Mouse (Mus musculus) heart, embryonic 12.5 days (tissue): ENCODE measurements around the gene Tbc1d16. TPM values are rescaled to one million over a fixed set of nuclear protein-coding genes. Genes with fewer than 3 reads are reported as not detected.
"Not testable (repeated sequence)": the region's sequence is repeated elsewhere in the genome, so short reads cannot be mapped to it uniquely, and the experiment has no call there.

Experiments used
- ATAC-seq: fragments of 200-750 bp; cut with Nextera tagmentation; 2 replicates; pipeline ENCODE4 v1.8.0; 2017; ENCODE audit warnings: moderate TSS enrichment, moderate library complexity; ENCODE audit not compliant: insufficient number of reproducible peaks, low FRiP score
- H3K27ac ChIP-seq: fragments of 300-500 bp; sonication (generic); 2 replicates; pipeline ENCODE4 v1.5.1; 2016; ENCODE audit warnings: mild to moderate bottlenecking, moderate library complexity; ENCODE audit not compliant: poor library complexity, severe bottlenecking
- H3K27me3 ChIP-seq: fragments of 300-500 bp; sonication (generic); replicated peaks from 2 replicates; pipeline ENCODE4 v1.6.1; 2016; ENCODE audit warnings: mild to moderate bottlenecking, moderate library complexity
- H3K36me3 ChIP-seq: fragments of 300-500 bp; sonication (generic); 2 replicates; pipeline ENCODE4 v1.6.1; 2016; ENCODE audit warnings: mild to moderate bottlenecking, moderate library complexity
- H3K4me1 ChIP-seq: fragments of 300-500 bp; sonication (generic); replicated peaks from 2 replicates; pipeline ENCODE4 v1.6.1; 2016; ENCODE audit warnings: mild to moderate bottlenecking
- H3K4me2 ChIP-seq: fragments of 300-500 bp; sonication (generic); 2 replicates; pipeline ENCODE4 v1.6.1; 2016; ENCODE audit warnings: mild to moderate bottlenecking, moderate library complexity
- H3K4me3 ChIP-seq: fragments of 300-500 bp; sonication (generic); 2 replicates; pipeline ENCODE4 v1.5.1; 2016; ENCODE audit warnings: mild to moderate bottlenecking
- H3K9ac ChIP-seq: fragments of 300-500 bp; sonication (generic); 2 replicates; pipeline ENCODE4 v1.6.1; 2016; ENCODE audit warnings: mild to moderate bottlenecking, moderate library complexity
- H3K9me3 ChIP-seq: fragments of 300-500 bp; sonication (generic); replicated peaks from 2 replicates; pipeline ENCODE4 v1.6.1; 2016; ENCODE audit warnings: mild to moderate bottlenecking, moderate library complexity
- WGBS: fragments of 180-500 bp; shearing (Covaris S2); methylation state at CpG from one replicate; pipeline ENCODE4 v1.1.7; 2016; 5-methylcytosine and 5-hydroxymethylcytosine counted together
- polyA plus RNA-seq: library from polyadenylated mRNA; unstranded; fragments of >200 nt; fragmentation: Nextera tagmentation; extraction: Ambion mirVana; gene quantifications from 2 replicates; pipeline ENCODE4 v1.2.1, GENCODE M21; 2016

Gene Tbc1d16
- polyA plus RNA-seq, 1 experiment from 2014 or later = 7.5 TPM

DNA sequence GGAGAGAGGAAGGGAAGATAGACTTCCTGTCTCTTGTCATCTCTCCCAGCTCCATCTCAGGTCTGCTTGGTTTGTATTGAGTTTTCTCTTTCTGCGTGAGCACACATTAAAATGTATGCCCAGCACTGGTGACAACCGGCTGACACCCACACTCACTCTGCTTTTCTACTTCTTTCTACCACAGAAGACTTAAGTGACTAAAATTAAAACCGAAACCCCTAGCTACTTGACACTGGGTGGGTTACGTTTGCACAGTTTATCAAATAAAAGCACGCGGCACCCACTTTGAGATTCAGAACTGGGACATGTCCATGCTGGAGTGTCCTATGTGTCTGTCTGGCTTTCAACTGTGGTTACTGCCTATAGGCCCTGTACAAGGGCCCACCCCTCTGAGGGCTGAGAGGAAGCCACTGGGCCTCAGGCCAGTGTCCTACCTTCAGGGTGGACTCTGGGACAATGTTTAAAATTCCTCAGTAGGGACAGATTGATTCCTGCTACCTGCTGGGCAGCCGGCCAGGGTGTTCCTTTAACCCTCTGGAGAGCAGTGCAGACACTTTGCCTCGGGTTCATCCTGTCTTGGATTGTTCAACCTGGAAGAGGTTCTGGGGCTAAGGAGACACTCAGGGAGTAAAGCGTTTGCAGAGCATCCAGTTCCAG is 118.8 kb downstream of the Tbc1d16 start:
- no peak overlapping the region for H3K9ac ChIP-seq
- H3K27me3 ChIP-seq = peaks cover 10% of the 10 kb centered on the region; the same call in 1 of the 2 replicates
- no peak for ATAC-seq
- no peaks in the 10 kb centered on the region for H3K36me3 ChIP-seq
- H3K4me1 ChIP-seq = peaks cover 20% of the 10 kb centered on the region
- no peak overlapping the region for H3K4me2 ChIP-seq
- WGBS = 70% methylated on average over 9 of the region's 9 CpGs
- H3K27ac ChIP-seq = no peak overlapping the region
- H3K9me3 ChIP-seq = 0 out of 2 replicates have a peak, but pooled peaks cover 7% of the 10 kb centered on the region
- no peak overlapping the region for H3K4me3 ChIP-seq

- Histone ChIP-seq H3K27ac (no peak overlapping the region), H3K9me3 (0 out of 2 replicates have a peak, but pooled peaks cover 7% of the 10 kb centered on the region), H3K4me3 (no peak overlapping the region), H3K4me2 (no peak overlapping the region), H3K36me3 (no peaks in the 10 kb centered on the region), H3K9ac (no peak overlapping the region), H3K4me1 (peaks cover 20% of the 10 kb centered on the region), H3K27me3 (peaks cover 10% of the 10 kb centered on the region; the same call in 1 of the 2 replicates)
- WGBS = 71% methylated on average over 10 of the region's 10 CpGs
- no peak for ATAC-seq
Observed at GRCm38 (mm10) chr11:119108573-119109263, 119.6 kb downstream of the Tbc1d16 start.

DNA sequence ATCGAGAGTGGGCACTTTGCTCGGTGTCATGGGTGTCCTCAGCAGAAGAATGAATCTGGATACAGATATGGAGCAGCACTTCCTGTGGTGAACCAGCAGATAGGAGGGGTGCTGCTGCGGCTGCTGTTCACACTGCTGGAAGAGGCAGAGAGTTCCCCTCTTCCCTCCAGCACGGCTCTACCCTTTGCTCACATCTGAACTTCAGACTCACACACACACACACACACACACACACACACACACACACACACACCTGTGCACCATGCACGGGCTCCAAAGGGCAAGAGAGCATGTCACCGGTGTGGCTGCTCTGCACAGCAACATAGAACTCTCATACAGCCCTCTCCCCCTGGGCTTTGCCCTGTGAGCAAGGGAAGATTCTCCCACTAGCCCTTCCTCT is 122.0 kb downstream of the Tbc1d16 start:
- Histone ChIP-seq H3K27ac (peak overlapping the region; percentile 53; the same call in 1 of the 2 replicates), H3K36me3 (no peaks in the 10 kb centered on the region), H3K27me3 (peaks cover 10% of the 10 kb centered on the region; the same call in 1 of the 2 replicates), H3K4me3 (no peak overlapping the region), H3K9me3 (no peaks in the 10 kb centered on the region), H3K9ac (peak overlapping the region; percentile 30; the same call in 1 of the 2 replicates), H3K4me2 (peak overlapping the region; percentile 52; the same call in 1 of the 2 replicates), H3K4me1 (peaks cover 24% of the 10 kb centered on the region)
- WGBS = 23% methylated on average over 6 of the region's 6 CpGs
- peak; percentile 38 for ATAC-seq

DNA sequence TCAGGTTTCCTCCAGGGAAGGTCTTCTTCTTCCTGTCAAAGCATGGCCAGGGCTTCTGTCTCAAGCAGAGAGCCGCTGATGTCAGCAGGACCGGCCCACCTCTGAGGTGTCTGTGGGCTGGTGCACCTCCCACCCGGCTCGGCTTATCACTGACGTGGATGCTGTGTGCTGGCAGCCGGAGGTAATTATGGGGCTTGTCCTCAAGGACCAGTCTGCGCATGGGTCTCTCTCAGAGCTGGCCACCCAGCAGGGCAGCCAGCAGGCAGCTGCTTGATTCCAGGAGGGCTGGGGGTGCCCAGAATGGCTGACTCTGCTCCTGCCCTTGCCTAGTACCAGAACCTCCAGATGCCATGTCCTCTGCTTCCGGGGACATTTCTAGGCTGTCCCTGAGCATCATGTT is 122.6 kb downstream of the Tbc1d16 start:
- WGBS = 13% methylated on average over 8 of the region's 8 CpGs
- Histone ChIP-seq H3K27me3 (peaks cover 10% of the 10 kb centered on the region; the same call in 1 of the 2 replicates), H3K4me3 (peak overlapping the region; percentile 5; the same call in 1 of the 2 replicates), H3K27ac (peak overlapping the region; percentile 53; the same call in 1 of the 2 replicates), H3K9me3 (no peaks in the 10 kb centered on the region), H3K4me1 (peaks cover 24% of the 10 kb centered on the region), H3K9ac (peak overlapping the region; percentile 34; the same call in 1 of the 2 replicates), H3K36me3 (no peaks in the 10 kb centered on the region), H3K4me2 (peak overlapping the region; percentile 52)
- ATAC-seq = peak; percentile 44; the same call in 1 of the 2 replicates

DNA sequence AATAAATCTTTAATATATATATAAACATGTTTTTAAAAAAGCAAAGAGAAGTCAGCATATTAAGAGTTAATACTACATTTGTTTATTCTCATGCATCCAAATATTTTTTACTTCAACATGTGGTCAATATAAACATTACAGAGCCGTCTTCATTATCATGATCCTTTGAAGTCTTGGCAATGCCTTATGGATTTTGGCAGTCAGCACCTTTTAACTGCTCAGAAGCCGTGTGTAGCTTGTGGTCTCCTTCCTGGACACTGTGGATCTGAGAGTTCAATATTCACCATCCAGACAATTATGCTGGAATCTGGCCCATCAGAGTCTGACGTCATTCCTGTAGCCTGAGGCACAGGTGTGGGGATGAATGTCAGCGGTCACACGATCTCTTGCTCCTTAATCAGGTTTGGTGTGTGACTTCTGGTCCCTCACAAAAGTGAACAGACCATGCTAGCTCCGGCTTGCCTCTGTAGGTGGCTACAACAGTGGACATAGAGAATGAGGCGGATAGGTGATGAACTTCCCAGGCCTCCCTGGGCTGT is 123.2 kb downstream of the Tbc1d16 start:
- Histone ChIP-seq H3K4me3 (no peak overlapping the region), H3K27me3 (peaks cover 10% of the 10 kb centered on the region; the same call in 1 of the 2 replicates), H3K27ac (no peak overlapping the region), H3K9me3 (no peaks in the 10 kb centered on the region), H3K4me2 (peak overlapping the region; percentile 52), H3K36me3 (no peaks in the 10 kb centered on the region), H3K4me1 (peaks cover 24% of the 10 kb centered on the region), H3K9ac (0 out of 2 replicates have a peak overlapping the region, but pooled peaks have one; percentile 34)
- WGBS = 61% methylated on average over 7 of the region's 7 CpGs
- ATAC-seq = no peak

- no peaks in the 10 kb centered on the region for H3K36me3 ChIP-seq
- H3K9ac ChIP-seq = no peak overlapping the region
- 76% methylated on average over 3 of the region's 3 CpGs for WGBS
- H3K27ac ChIP-seq = no peak overlapping the region
- no peak overlapping the region for H3K4me3 ChIP-seq
- peaks cover 12% of the 10 kb centered on the region; the same call in 1 of the 2 replicates for H3K27me3 ChIP-seq
- no peak for ATAC-seq
- peaks cover 24% of the 10 kb centered on the region for H3K4me1 ChIP-seq
- no peaks in the 10 kb centered on the region for H3K9me3 ChIP-seq
- no peak overlapping the region for H3K4me2 ChIP-seq
Observed at GRCm38 (mm10) chr11:119103991-119104390, 124.3 kb downstream of the Tbc1d16 start.

DNA sequence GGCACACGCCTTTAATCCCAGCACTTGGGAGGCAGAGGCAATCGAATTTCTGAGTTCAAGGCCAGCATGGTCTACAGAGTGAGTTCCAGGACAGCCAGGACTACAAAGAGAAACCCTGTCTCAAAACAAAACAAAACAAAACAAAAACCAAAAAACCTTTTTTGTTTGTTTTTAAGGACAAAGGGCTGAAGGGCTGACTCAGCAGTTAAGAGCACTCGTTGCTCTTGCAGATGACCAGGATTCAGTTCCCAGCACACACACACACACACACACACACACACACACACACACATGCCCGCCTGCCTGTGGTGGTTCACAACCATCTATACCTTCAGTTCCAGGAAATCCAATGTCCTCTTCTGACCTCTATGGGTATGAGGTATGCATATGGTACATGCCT is 127.9 kb downstream of the Tbc1d16 start:
- H3K27me3 ChIP-seq = peaks cover 11% of the 10 kb centered on the region; the same call in 1 of the 2 replicates
- ATAC-seq, H3K4me2 ChIP-seq, H3K36me3 ChIP-seq, H3K9ac ChIP-seq, H3K27ac ChIP-seq, H3K9me3 ChIP-seq, H3K4me3 ChIP-seq: not testable (repeated sequence)
- H3K4me1 ChIP-seq = peaks cover 16% of the 10 kb centered on the region
- 69% methylated on average over 4 of the region's 4 CpGs for WGBS

DNA sequence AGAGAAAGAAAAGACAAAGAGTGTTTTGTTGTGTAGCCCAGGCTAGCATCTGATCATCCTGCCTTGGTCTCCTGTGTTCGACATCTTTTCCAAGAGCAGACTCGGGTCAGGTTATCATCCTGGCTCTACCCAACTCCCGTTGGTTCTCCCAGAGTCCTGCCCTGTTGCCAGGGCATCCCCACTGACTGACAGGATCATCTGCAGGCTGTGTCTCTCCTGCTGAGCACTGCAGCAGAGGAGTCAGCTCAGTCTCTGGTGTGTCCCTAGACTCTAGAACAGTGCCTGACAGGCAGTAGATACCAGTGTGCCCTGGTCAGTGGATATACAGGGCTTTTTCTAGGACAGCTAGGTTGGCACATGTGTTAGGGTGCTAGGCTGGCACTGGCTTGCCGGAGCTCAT is 130.1 kb downstream of the Tbc1d16 start:
- Histone ChIP-seq H3K4me1 (peaks cover 24% of the 10 kb centered on the region), H3K4me3 (no peak overlapping the region), H3K9me3 (no peaks in the 10 kb centered on the region), H3K36me3 (no peaks in the 10 kb centered on the region), H3K4me2 (no peak overlapping the region), H3K27me3 (peaks cover 11% of the 10 kb centered on the region; the same call in 1 of the 2 replicates), H3K27ac (no peak overlapping the region), H3K9ac (no peak overlapping the region)
- no peak for ATAC-seq
- 64% methylated on average over 4 of the region's 4 CpGs for WGBS

GRCm38 (mm10) chr11:119095441-119095840 is 132.9 kb downstream of the Tbc1d16 start:
- Histone ChIP-seq H3K27ac (no peak overlapping the region), H3K4me3 (no peak overlapping the region), H3K36me3 (no peaks in the 10 kb centered on the region), H3K9me3 (no peaks in the 10 kb centered on the region), H3K4me2 (no peak overlapping the region), H3K4me1 (peaks cover 32% of the 10 kb centered on the region), H3K27me3 (peaks cover 11% of the 10 kb centered on the region; the same call in 1 of the 2 replicates), H3K9ac (no peak overlapping the region)
- 32% methylated on average over 3 of the region's 3 CpGs for WGBS
- ATAC-seq = no peak

GRCm38 (mm10) chr11:119093322-119093721 is 135.0 kb downstream of the Tbc1d16 start:
- no peak overlapping the region for H3K4me2 ChIP-seq
- no peaks in the 10 kb centered on the region for H3K9me3 ChIP-seq
- no peak for ATAC-seq
- H3K9ac ChIP-seq = no peak overlapping the region
- H3K27me3 ChIP-seq = peaks cover 23% of the 10 kb centered on the region
- no peak overlapping the region for H3K4me3 ChIP-seq
- H3K27ac ChIP-seq = no peak overlapping the region
- H3K4me1 ChIP-seq = peaks cover 52% of the 10 kb centered on the region
- H3K36me3 ChIP-seq = no peaks in the 10 kb centered on the region
- 53% methylated on average over 1 of the region's 1 CpGs for whole genome bisulfite sequencing
